Mouse (Mus musculus) liver, embryonic 14 days (tissue): ENCODE measurements around the gene Amhr2. TPM values are rescaled to one million over a fixed set of nuclear protein-coding genes. Genes with fewer than 3 reads are reported as not detected.

Experiments used
- polyA plus RNA-seq: library from polyadenylated mRNA; depleted of rRNA; stranded (reverse); fragments of >200 nt; gene quantifications from 2 replicates; pipeline ENCODE4 v1.2.3, GENCODE M21; 2012; rRNA removed

Amhr2 gene
- polyA plus RNA-seq = 0.08 and 0.09 TPM in 2 replicates

GRCm38 (mm10) chr15:102445146-102445545 is at the start of gene Amhr2:
Amhr2 (plus strand) TSS chr15:102445367.

GRCm38 (mm10) chr15:102405489-102406195 is 39.5 kb upstream of the Amhr2 start, which contains the start of gene Sp1:
Sp1 (plus strand) TSS chr15:102406143.

GRCm38 (mm10) chr15:102458904-102459317 is 13.7 kb downstream of the Amhr2 start, which contains the start of gene Prr13:
Prr13 (plus strand) TSS chr15:102459028.

GRCm38 (mm10) chr15:102470183-102470604 is 25.0 kb downstream of the Amhr2 start, which contains the start of gene Pcbp2:
Pcbp2 (plus strand) TSS chr15:102470539.

GRCm38 (mm10) chr15:102503447-102503846 is 58.3 kb downstream of the Amhr2 start, which contains the start of gene Gm10337:
Gm10337 (plus strand) TSS chr15:102503722.

Other genes with a start within 250 kb of the Amhr2 start
- 15.1 and 17.1 TPM in 2 replicates for gene Zfp740, start 242.1 kb upstream of the Amhr2 start, polyA plus RNA-seq
- 15.4 and 20.0 TPM in 2 replicates for gene Csad, start 240.6 kb upstream of the Amhr2 start, polyA plus RNA-seq
- 2.2 and 2.3 TPM in 2 replicates for gene Itgb7, start 213.4 kb upstream of the Amhr2 start, polyA plus RNA-seq
- 2.0 and 2.1 TPM in 2 replicates for gene Rarg, start 187.8 kb upstream of the Amhr2 start, polyA plus RNA-seq
- gene Gm9918, start 174.8 kb upstream of the Amhr2 start, polyA plus RNA-seq = 0.03 TPM in 2 replicates
- 11.1 and 12.9 TPM in 2 replicates for gene Mfsd5, start 165.9 kb upstream of the Amhr2 start, polyA plus RNA-seq
- 14.5 and 18.7 TPM in 2 replicates for gene Espl1, start 149.1 kb upstream of the Amhr2 start, polyA plus RNA-seq
- gene Pfdn5, start 119.3 kb upstream of the Amhr2 start, polyA plus RNA-seq = 84.4 and 85.9 TPM in 2 replicates
- 27.0 and 31.6 TPM in 2 replicates for gene Myg1, start 113.7 kb upstream of the Amhr2 start, polyA plus RNA-seq
- 31.9 and 34.2 TPM in 2 replicates for gene Aaas, start 94.6 kb upstream of the Amhr2 start, polyA plus RNA-seq
- gene Sp7, start 78.2 kb upstream of the Amhr2 start, polyA plus RNA-seq = 0.03 and 0.05 TPM in 2 replicates
- gene Sp1, start 39.2 kb upstream of the Amhr2 start, polyA plus RNA-seq = 10.2 and 11.4 TPM in 2 replicates
- gene Prr13, start 13.7 kb downstream of the Amhr2 start, polyA plus RNA-seq = 72.5 and 88.4 TPM in 2 replicates
- gene Pcbp2, start 25.2 kb downstream of the Amhr2 start, polyA plus RNA-seq = 197 and 256 TPM in 2 replicates
- gene Gm10337, start 58.4 kb downstream of the Amhr2 start, polyA plus RNA-seq = not detected in 2 replicates
- gene Map3k12, start 71.7 kb downstream of the Amhr2 start, polyA plus RNA-seq = 0.95 and 1.3 TPM in 2 replicates
- 36.1 and 41.9 TPM in 2 replicates for gene Tarbp2, start 72.8 kb downstream of the Amhr2 start, polyA plus RNA-seq
- gene Npff, start 79.6 kb downstream of the Amhr2 start, polyA plus RNA-seq = 1.1 and 1.6 TPM in 2 replicates
- not detected in 2 replicates for gene Gm28047, start 179.7 kb downstream of the Amhr2 start, polyA plus RNA-seq
- gene Atf7, start 180.1 kb downstream of the Amhr2 start, polyA plus RNA-seq = 11.8 and 12.5 TPM in 2 replicates
- 216 and 238 TPM in 2 replicates for gene Atp5g2, start 227.0 kb downstream of the Amhr2 start, polyA plus RNA-seq